Mouse (Mus musculus) heart, embryonic 16.5 days (tissue): ENCODE data around the gene Ffar3. TPM values are rescaled to one million over a fixed set of nuclear protein-coding genes. Genes with fewer than 3 reads are reported as not detected.

ENCODE experiments used
- ATAC-seq: fragments of 200-750 bp; cut with Nextera tagmentation; replicated peaks from 2 replicates; pipeline ENCODE4 v1.8.0; 2017; ENCODE audit warnings: moderate number of reproducible peaks; ENCODE audit not compliant: insufficient read depth, low FRiP score; ENCODE audit errors: extremely low read depth
- H3K27ac ChIP-seq: fragments of 300-500 bp; sonication (generic); 2 replicates; pipeline ENCODE4 v1.5.1; 2014; ENCODE audit warnings: mild to moderate bottlenecking, low read length, control low read depth, moderate library complexity
- H3K27me3 ChIP-seq: fragments of 300-500 bp; sonication (generic); 2 replicates; pipeline ENCODE4 v1.6.1; 2014; ENCODE audit warnings: low read length, mixed read lengths; ENCODE audit not compliant: control insufficient read depth, insufficient read depth
- H3K36me3 ChIP-seq: fragments of 300-500 bp; sonication (generic); 2 replicates; pipeline ENCODE4 v1.6.1; 2014; ENCODE audit not compliant: control insufficient read depth, insufficient read depth
- H3K4me1 ChIP-seq: fragments of 300-500 bp; sonication (generic); 2 replicates; pipeline ENCODE4 v1.6.1; 2014; ENCODE audit warnings: low read length, mixed read lengths; ENCODE audit not compliant: control insufficient read depth, insufficient read depth
- H3K4me2 ChIP-seq: fragments of 300-500 bp; sonication (generic); 2 replicates; pipeline ENCODE4 v1.6.1; 2014; ENCODE audit warnings: low read depth, mild to moderate bottlenecking, control low read depth, low read length
- H3K4me3 ChIP-seq: fragments of 300-500 bp; sonication (generic); 2 replicates; pipeline ENCODE4 v1.5.1; 2014; ENCODE audit warnings: mild to moderate bottlenecking, control low read depth, low read length
- H3K9ac ChIP-seq: fragments of 300-500 bp; sonication (generic); 2 replicates; pipeline ENCODE4 v1.6.1; 2014; ENCODE audit warnings: low read length, control low read depth
- H3K9me3 ChIP-seq: fragments of 300-500 bp; sonication (generic); replicated peaks from 2 replicates; pipeline ENCODE4 v1.6.1; 2016; ENCODE audit warnings: low read length; ENCODE audit not compliant: control insufficient read depth
- WGBS: fragments of 180-500 bp; shearing (Covaris S2); extraction: QIAGEN DNeasy Blood & Tissue Kit; methylation state at CpG from one replicate; pipeline ENCODE4 v1.1.7; 2014; 5-methylcytosine and 5-hydroxymethylcytosine counted together
- polyA plus RNA-seq: library from polyadenylated mRNA; unstranded; fragments of >200 nt; fragmentation: Nextera tagmentation; extraction: Ambion mirVana; gene quantifications from 2 replicates; pipeline ENCODE4 v1.2.1, GENCODE M21; 2015

Gene Ffar3
- polyA plus RNA-seq, 1 experiment from 2014 or later = not detected

- WGBS = 65% methylated on average over 1 of the region's 1 CpGs
- Histone ChIP-seq H3K4me3 (no peak overlapping the region), H3K4me1 (peaks cover 5% of the 10 kb centered on the region; the same call in 1 of the 2 replicates), H3K27ac (no peak overlapping the region), H3K4me2 (no peak overlapping the region), H3K27me3 (peaks cover 21% of the 10 kb centered on the region), H3K9ac (no peak overlapping the region), H3K36me3 (no peaks in the 10 kb centered on the region), H3K9me3 (no peaks in the 10 kb centered on the region)
- ATAC-seq = no peak
These were observed 1.8 kb upstream of the Ffar3 start for GRCm38 (mm10) chr7:30857746-30858145.

- no peak for ATAC-seq
- Histone ChIP-seq H3K9me3 (no peaks in the 10 kb centered on the region), H3K4me1 (no peaks in the 10 kb centered on the region), H3K36me3 (no peaks in the 10 kb centered on the region), H3K27ac (no peak overlapping the region), H3K9ac (no peak overlapping the region), H3K4me3 (no peak overlapping the region), H3K4me2 (no peak overlapping the region), H3K27me3 (peaks cover 6% of the 10 kb centered on the region)
- WGBS = 76% methylated on average over 1 of the region's 1 CpGs
These were observed 4.6 kb downstream of the Ffar3 start for GRCm38 (mm10) chr7:30851421-30851820.

GRCm38 (mm10) chr7:30847934-30848333, 8.0 kb downstream of the Ffar3 start:
- Histone ChIP-seq H3K27ac (no peak overlapping the region), H3K9me3 (no peaks in the 10 kb centered on the region), H3K4me1 (no peaks in the 10 kb centered on the region), H3K36me3 (no peaks in the 10 kb centered on the region), H3K4me3 (no peak overlapping the region), H3K4me2 (no peak overlapping the region), H3K9ac (no peak overlapping the region), H3K27me3 (no peaks in the 10 kb centered on the region)
- 62% methylated on average over 6 of the region's 6 CpGs for WGBS
- no peak for ATAC-seq

GRCm38 (mm10) chr7:30847386-30847785, 8.6 kb downstream of the Ffar3 start:
- H3K27ac ChIP-seq = no peak overlapping the region

GRCm38 (mm10) chr7:30846505-30847053, 9.4 kb downstream of the Ffar3 start:
- Histone ChIP-seq H3K27me3 (no peaks in the 10 kb centered on the region), H3K4me1 (no peaks in the 10 kb centered on the region), H3K4me2 (no peak overlapping the region), H3K4me3 (no peak overlapping the region), H3K9me3 (no peaks in the 10 kb centered on the region), H3K27ac (no peak overlapping the region), H3K9ac (no peak overlapping the region), H3K36me3 (no peaks in the 10 kb centered on the region)
- 77% methylated on average over 2 of the region's 2 CpGs for WGBS
- ATAC-seq = no peak

More at GRCm38 (mm10) chr7:30847386-30847785, 8.6 kb downstream of the Ffar3 start:
- H3K4me3 ChIP-seq = no peak overlapping the region
- no peak for ATAC-seq
- no peaks in the 10 kb centered on the region for H3K27me3 ChIP-seq
- H3K36me3 ChIP-seq = no peaks in the 10 kb centered on the region
- H3K4me1 ChIP-seq = no peaks in the 10 kb centered on the region
- no peaks in the 10 kb centered on the region for H3K9me3 ChIP-seq
- no peak overlapping the region for H3K4me2 ChIP-seq
- no peak overlapping the region for H3K9ac ChIP-seq
- WGBS = 71% methylated on average over 5 of the region's 5 CpGs

- H3K27ac ChIP-seq = no peak overlapping the region
- H3K36me3 ChIP-seq = no peaks in the 10 kb centered on the region
- no peak for ATAC-seq
- no peaks in the 10 kb centered on the region for H3K27me3 ChIP-seq
- H3K4me3 ChIP-seq = no peak overlapping the region
- H3K9ac ChIP-seq = no peak overlapping the region
- H3K4me1 ChIP-seq = peaks cover 4% of the 10 kb centered on the region; the same call in 1 of the 2 replicates
- no peaks in the 10 kb centered on the region for H3K9me3 ChIP-seq
- WGBS = 39% methylated on average over 7 of the region's 7 CpGs
- H3K4me2 ChIP-seq = no peak overlapping the region
These were observed 11.2 kb downstream of the Ffar3 start for GRCm38 (mm10) chr7:30844676-30845297.

- ATAC-seq = no peak
- H3K4me1 ChIP-seq = peaks cover 4% of the 10 kb centered on the region; the same call in 1 of the 2 replicates
- 78% methylated on average over 5 of the region's 5 CpGs for WGBS
These were observed 13.9 kb downstream of the Ffar3 start for GRCm38 (mm10) chr7:30842092-30842491.

GRCm38 (mm10) chr7:30841379-30841778, 14.6 kb downstream of the Ffar3 start:
- H3K27me3 ChIP-seq = no peaks in the 10 kb centered on the region
- no peak overlapping the region for H3K9ac ChIP-seq
- H3K4me1 ChIP-seq = peaks cover 4% of the 10 kb centered on the region; the same call in 1 of the 2 replicates
- no peak overlapping the region for H3K4me3 ChIP-seq
- H3K27ac ChIP-seq = no peak overlapping the region
- ATAC-seq = no peak
- H3K36me3 ChIP-seq = no peaks in the 10 kb centered on the region
- no peaks in the 10 kb centered on the region for H3K9me3 ChIP-seq
- H3K4me2 ChIP-seq = no peak overlapping the region
- 71% methylated on average over 4 of the region's 4 CpGs for WGBS

More at GRCm38 (mm10) chr7:30842092-30842491, 13.9 kb downstream of the Ffar3 start:
- Histone ChIP-seq H3K9ac (no peak overlapping the region), H3K4me2 (no peak overlapping the region), H3K9me3 (no peaks in the 10 kb centered on the region), H3K36me3 (no peaks in the 10 kb centered on the region), H3K27me3 (no peaks in the 10 kb centered on the region), H3K4me3 (no peak overlapping the region), H3K27ac (no peak overlapping the region)

- Histone ChIP-seq H3K4me2 (no peak overlapping the region), H3K4me1 (peaks cover 4% of the 10 kb centered on the region; the same call in 1 of the 2 replicates), H3K9ac (no peak overlapping the region), H3K36me3 (no peaks in the 10 kb centered on the region), H3K9me3 (no peaks in the 10 kb centered on the region), H3K4me3 (no peak overlapping the region), H3K27me3 (no peaks in the 10 kb centered on the region), H3K27ac (no peak overlapping the region)
- ATAC-seq = no peak
- 62% methylated on average over 3 of the region's 3 CpGs for WGBS
These were observed 15.7 kb downstream of the Ffar3 start for GRCm38 (mm10) chr7:30840306-30840705.
